In genomic region chr2:117543301-117543782, GRCm38 (mm10) we compare ENCODE assay signal across 17 mouse cellular contexts.
A peak's percentile ranks its signal among the peaks of the same experiment; 100 is the strongest.
DNase-seq lines count a peak whose midpoint lies in the region; ATAC-seq lines count a peak whose summit lies in the region.
"Had no signal": no experiment of that assay in that cellular context is flagged by ENCODE, and none has a peak within 500 bp of the region (broad histone marks: within the 10 kb centered on the region; RNA-seq: fewer than 3 reads in every experiment).

No protein-coding gene starts in this region.

- H3K9me3 ChIP-seq in kidney, embryonic 15.5 days (replicated peaks) = no peaks in the 10 kb centered on the region
- H3K9me3 ChIP-seq in neural tube, embryonic 11.5 days (ENCODE audit: control insufficient read depth, low read length) = no peaks in the 10 kb centered on the region
- H3K9me3 ChIP-seq in embryonic facial prominence, embryonic 10.5 days = no peaks in the 10 kb centered on the region
- no peaks in the 10 kb centered on the region for H3K9me3 ChIP-seq in neural tube, embryonic 14.5 days (ENCODE audit: control insufficient read depth, low read length)
- H3K9me3 ChIP-seq: hindbrain, embryonic 15.5 days; limb, embryonic 13.5 days; megakaryocyte, embryonic 14.5 days; neural tube, embryonic 13.5 days had no signal

- no peak overlapping the region for H3K9ac ChIP-seq in kidney, embryonic 15.5 days
- no peak overlapping the region for H3K9ac ChIP-seq in neural tube, embryonic 11.5 days (ENCODE audit: low read length)
- H3K9ac ChIP-seq in neural tube, embryonic 14.5 days (replicated peaks; ENCODE audit: low read depth, low read length) = no peak overlapping the region
- H3K9ac ChIP-seq: hindbrain, embryonic 15.5 days; limb, embryonic 13.5 days; neural tube, embryonic 13.5 days had no signal

- no peak for DNase-seq in kidney, postnatal 10 days
- no peak for DNase-seq in neural tube, embryonic 11.5 days (ENCODE audit: low spot score)
- no peak for DNase-seq in neural tube, embryonic 10.5 days (ENCODE audit: extremely low spot score, low spot score)
- DNase-seq in embryonic facial prominence, embryonic 10.5 days (ENCODE audit: low spot score) = peak; percentile 23
- no peak for DNase-seq in right cerebral cortex, postnatal 10 days (ENCODE audit: low spot score in 2 of 2)
- no peak for DNase-seq in ovary, postnatal 10 days (ENCODE audit: low spot score)
- DNase-seq: adrenal gland, postnatal 10 days; cerebellum, postnatal 36 days; kidney, postnatal 36 days; layer of hippocampus, postnatal 36 days; thymus, postnatal 36 days had no signal

- H3K27ac ChIP-seq in kidney, embryonic 15.5 days = no peak overlapping the region
- no peak overlapping the region for H3K27ac ChIP-seq in neural tube, embryonic 11.5 days (ENCODE audit: low read depth, low read length)
- H3K27ac ChIP-seq in embryonic facial prominence, embryonic 10.5 days (replicated peaks) = no peak overlapping the region
- H3K27ac ChIP-seq in neural tube, embryonic 14.5 days (ENCODE audit: low read depth, low read length) = no peak overlapping the region
- H3K27ac ChIP-seq: hindbrain, embryonic 15.5 days; limb, embryonic 13.5 days; neural tube, embryonic 13.5 days had no signal

- ATAC-seq in kidney, embryonic 15.5 days (replicated peaks; ENCODE audit: low FRiP score) = peak; percentile 79
- peak; percentile 53; the same call in 1 of the 2 replicates for ATAC-seq in neural tube, embryonic 11.5 days (ENCODE audit: insufficient read depth, low FRiP score, low TSS enrichment)
- ATAC-seq in neural tube, embryonic 14.5 days (ENCODE audit: low read depth) = peak; percentile 60

- no peak overlapping the region for H3K4me3 ChIP-seq in kidney, embryonic 15.5 days (replicated peaks)
- H3K4me3 ChIP-seq in neural tube, embryonic 11.5 days (ENCODE audit: low read depth, low read length) = no peak overlapping the region
- no peak overlapping the region for H3K4me3 ChIP-seq in embryonic facial prominence, embryonic 10.5 days
- H3K4me3 ChIP-seq in neural tube, embryonic 14.5 days (ENCODE audit: low read depth, low read length) = no peak overlapping the region
- H3K4me3 ChIP-seq: hindbrain, embryonic 15.5 days; limb, embryonic 13.5 days; megakaryocyte, embryonic 14.5 days; neural tube, embryonic 13.5 days had no signal

- H3K36me3 ChIP-seq in kidney, embryonic 15.5 days = no peaks in the 10 kb centered on the region
- no peaks in the 10 kb centered on the region for H3K36me3 ChIP-seq in neural tube, embryonic 11.5 days (ENCODE audit: control insufficient read depth, insufficient read depth, low read length)
- no peaks in the 10 kb centered on the region for H3K36me3 ChIP-seq in embryonic facial prominence, embryonic 10.5 days (replicated peaks)
- H3K36me3 ChIP-seq in neural tube, embryonic 14.5 days (ENCODE audit: control insufficient read depth, insufficient read depth, low read length) = no peaks in the 10 kb centered on the region
- H3K36me3 ChIP-seq: hindbrain, embryonic 15.5 days; limb, embryonic 13.5 days; neural tube, embryonic 13.5 days had no signal

- H3K4me2 ChIP-seq in kidney, embryonic 15.5 days = no peak overlapping the region
- no peak overlapping the region for H3K4me2 ChIP-seq in neural tube, embryonic 11.5 days (ENCODE audit: low read depth)
- no peak overlapping the region for H3K4me2 ChIP-seq in neural tube, embryonic 14.5 days (ENCODE audit: low read depth, low read length)
- H3K4me2 ChIP-seq: hindbrain, embryonic 15.5 days; limb, embryonic 13.5 days; neural tube, embryonic 13.5 days had no signal

- H3K27me3 ChIP-seq in kidney, embryonic 15.5 days = no peaks in the 10 kb centered on the region
- no peaks in the 10 kb centered on the region for H3K27me3 ChIP-seq in neural tube, embryonic 11.5 days (ENCODE audit: control insufficient read depth, insufficient read depth, low read length)
- peaks cover 7% of the 10 kb centered on the region; the same call in 1 of the 2 replicates for H3K27me3 ChIP-seq in embryonic facial prominence, embryonic 10.5 days (replicated peaks; ENCODE audit: low read depth, poor library complexity, severe bottlenecking)
- no peaks in the 10 kb centered on the region for H3K27me3 ChIP-seq in neural tube, embryonic 14.5 days (ENCODE audit: control insufficient read depth, insufficient read depth, low read length)

- 0 out of 2 replicates have a peak, but pooled peaks cover 3% of the 10 kb centered on the region for H3K4me1 ChIP-seq in kidney, embryonic 15.5 days
- H3K4me1 ChIP-seq in neural tube, embryonic 11.5 days (ENCODE audit: control insufficient read depth, insufficient read depth, low read length) = no peaks in the 10 kb centered on the region
- peaks cover 4% of the 10 kb centered on the region for H3K4me1 ChIP-seq in embryonic facial prominence, embryonic 10.5 days
- H3K4me1 ChIP-seq in neural tube, embryonic 14.5 days (ENCODE audit: control insufficient read depth, insufficient read depth, low read length) = no peaks in the 10 kb centered on the region
- H3K4me1 ChIP-seq: hindbrain, embryonic 15.5 days; neural tube, embryonic 13.5 days had no signal

- WGBS in kidney, embryonic 15.5 days = 37% methylated on average over 7 of the region's 7 CpGs
- 56% methylated on average over 7 of the region's 7 CpGs for WGBS in neural tube, embryonic 11.5 days
- WGBS in embryonic facial prominence, embryonic 10.5 days = 72% methylated on average over 7 of the region's 7 CpGs
- 36% methylated on average over 7 of the region's 7 CpGs for WGBS in neural tube, embryonic 14.5 days
